Mouse (Mus musculus): ENCODE data around the gene Frem1. TPM values are rescaled to one million over a fixed set of nuclear protein-coding genes. Genes with fewer than 3 reads are reported as not detected.
A peak's percentile ranks its signal among the peaks of the same experiment; 100 is the strongest.

The Frem1 gene
- polyA plus RNA-seq, 1 experiment from 2014 or later = 27.9 TPM

DNA sequence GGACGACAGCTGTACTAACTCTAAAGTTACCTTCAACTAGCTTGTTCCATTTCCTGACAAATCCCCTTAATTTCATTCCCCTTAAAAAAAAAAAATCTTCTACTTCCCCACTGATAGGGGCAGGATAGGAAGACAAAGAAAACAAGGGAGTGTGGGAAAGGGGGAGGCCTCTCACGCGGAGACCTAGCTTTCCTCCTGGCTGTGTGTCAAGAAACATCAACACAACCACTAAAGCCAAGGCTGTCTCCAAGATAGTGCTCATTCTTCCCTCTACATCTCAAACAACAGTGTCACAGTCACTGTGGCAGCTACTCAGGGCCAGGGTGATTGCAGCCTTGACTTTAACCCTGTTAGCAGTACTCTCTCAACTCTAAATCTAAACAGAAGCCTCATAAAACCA is 191.6 kb downstream of the Frem1 start:
- Histone ChIP-seq H3K4me2 (replicated peaks; ENCODE audit: low read depth, low read length) (no peak overlapping the region), H3K9ac (replicated peaks; ENCODE audit: low read depth, low read length) (no peak overlapping the region), H3K9me3 (ENCODE audit: control insufficient read depth, low read depth, low read length) (no peaks in the 10 kb centered on the region), H3K36me3 (ENCODE audit: control insufficient read depth, insufficient read depth, low read length) (no peaks in the 10 kb centered on the region), H3K4me1 (ENCODE audit: control insufficient read depth, insufficient read depth, low read length) (no peaks in the 10 kb centered on the region), H3K27ac (ENCODE audit: low read length) (no peak overlapping the region), H3K4me3 (ENCODE audit: low read depth, low read length) (no peak overlapping the region), H3K27me3 (ENCODE audit: control insufficient read depth, insufficient read depth, low read length) (no peaks in the 10 kb centered on the region)
- 51% methylated on average over 3 of the region's 3 CpGs for WGBS
- no peak for ATAC-seq (ENCODE audit: insufficient number of reproducible peaks, insufficient read depth, low FRiP score, low read depth)

DNA sequence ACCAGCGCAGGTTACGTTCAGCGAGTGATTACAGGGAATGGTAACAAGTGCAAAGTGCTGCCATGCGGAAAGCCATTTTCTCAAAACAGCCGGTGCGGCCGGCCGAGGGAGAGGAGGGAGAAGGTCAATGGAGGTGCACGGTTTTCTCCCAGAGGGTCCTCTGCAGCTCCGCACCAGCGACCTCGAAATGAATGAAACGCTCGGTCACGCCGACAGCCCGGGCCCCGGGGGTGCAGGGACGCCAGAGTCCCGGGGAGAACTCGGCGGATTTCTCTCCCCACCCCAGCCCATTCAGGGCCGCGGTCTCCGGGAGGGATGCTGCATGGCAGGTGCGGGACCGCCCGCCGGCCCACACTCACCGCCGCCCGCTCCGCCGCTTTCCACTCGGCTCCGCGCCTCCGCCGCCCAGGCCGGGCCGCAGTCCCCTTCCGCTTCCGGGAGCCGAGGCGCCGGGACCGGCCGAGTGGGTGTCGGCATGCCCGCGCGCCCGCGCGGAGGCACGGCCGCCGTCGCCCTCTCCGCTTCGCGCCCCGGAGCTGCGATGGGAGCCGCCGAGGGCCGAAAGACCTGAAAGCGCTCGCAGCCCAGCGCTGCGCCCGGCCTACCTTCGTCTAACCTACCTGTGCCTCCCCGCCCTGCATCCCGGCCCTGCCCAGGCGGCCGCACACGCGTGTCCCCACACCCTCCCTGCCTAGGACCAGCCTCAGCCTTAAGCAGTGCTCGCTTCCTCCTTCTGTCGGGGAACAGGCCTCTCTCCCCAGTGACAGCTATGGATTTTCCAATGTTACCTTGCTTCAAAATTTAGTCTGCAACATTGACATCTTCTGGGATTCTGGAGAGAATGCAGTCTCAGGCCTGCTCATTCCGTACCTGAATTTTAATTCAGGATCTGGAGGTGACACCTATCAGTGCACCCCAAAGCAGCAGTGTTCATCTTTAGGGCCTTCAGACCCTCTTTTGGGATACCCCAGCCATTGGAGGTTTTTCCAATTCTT is 192.7 kb downstream of the Frem1 start, which contains the start of gene Zdhhc21:
Gene Zdhhc21, minus strand, starts transcription at position 828 of the 995 bp plus-strand sequence.
- Histone ChIP-seq H3K9ac (replicated peaks; ENCODE audit: low read depth, low read length) (peak within 1 kb of the TSS; percentile 78), H3K4me1 (ENCODE audit: control insufficient read depth, insufficient read depth, low read length) (no peaks in the 10 kb centered on the region), H3K27ac (ENCODE audit: low read length) (peak within 1 kb of the TSS; percentile 71; the same call in 1 of the 2 replicates), H3K9me3 (ENCODE audit: control insufficient read depth, low read depth, low read length) (no peaks in the 10 kb centered on the region), H3K27me3 (ENCODE audit: control insufficient read depth, insufficient read depth, low read length) (no peaks in the 10 kb centered on the region), H3K4me2 (replicated peaks; ENCODE audit: low read depth, low read length) (peak within 1 kb of the TSS; percentile 67), H3K4me3 (ENCODE audit: low read depth, low read length) (peak within 1 kb of the TSS; percentile 84), H3K36me3 (ENCODE audit: control insufficient read depth, insufficient read depth, low read length) (no peaks in the 10 kb centered on the region)
- under 1% methylated on average over 75 of the region's 82 CpGs for WGBS
- peak; percentile 93 for ATAC-seq (ENCODE audit: insufficient number of reproducible peaks, insufficient read depth, low FRiP score, low read depth)

DNA sequence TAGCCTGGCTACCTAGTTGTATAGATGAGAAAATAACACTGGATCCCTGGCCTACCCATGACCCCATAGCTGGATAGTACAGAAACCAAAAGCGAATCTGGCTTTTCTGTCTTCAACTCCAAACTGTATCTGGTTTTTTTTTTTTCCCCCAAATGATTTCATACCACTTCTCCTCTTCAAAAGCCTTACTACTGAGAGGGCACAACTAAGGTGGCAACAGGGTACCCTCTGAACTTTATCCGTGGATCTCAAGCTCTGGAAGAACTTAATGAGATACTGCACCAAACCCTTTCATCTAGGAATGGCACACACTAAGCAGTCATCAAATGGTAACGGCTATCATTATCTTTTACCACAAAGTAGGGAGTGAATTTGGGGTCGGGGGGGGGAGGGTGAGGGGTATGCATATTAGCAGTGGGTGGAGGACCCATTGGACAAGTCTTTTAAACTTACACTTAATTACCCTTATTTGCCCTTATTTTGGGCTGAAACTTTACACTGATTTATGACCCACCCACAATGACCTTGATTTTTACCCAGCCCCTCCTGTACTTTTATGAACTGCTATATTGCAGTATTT is 193.6 kb downstream of the Frem1 start:
- 31% methylated on average over 4 of the region's 4 CpGs for WGBS
- Histone ChIP-seq H3K27me3 (ENCODE audit: control insufficient read depth, insufficient read depth, low read length) (no peaks in the 10 kb centered on the region), H3K27ac (ENCODE audit: low read length) (no peak overlapping the region; the same call in 1 of the 2 replicates), H3K9me3 (ENCODE audit: control insufficient read depth, low read depth, low read length) (no peaks in the 10 kb centered on the region), H3K4me2 (replicated peaks; ENCODE audit: low read depth, low read length) (peak overlapping the region; percentile 67), H3K9ac (replicated peaks; ENCODE audit: low read depth, low read length) (peak overlapping the region; percentile 78; the same call in 1 of the 2 replicates), H3K36me3 (ENCODE audit: control insufficient read depth, insufficient read depth, low read length) (no peaks in the 10 kb centered on the region), H3K4me3 (ENCODE audit: low read depth, low read length) (peak overlapping the region; percentile 84), H3K4me1 (ENCODE audit: control insufficient read depth, insufficient read depth, low read length) (no peaks in the 10 kb centered on the region)
- ATAC-seq (ENCODE audit: insufficient number of reproducible peaks, insufficient read depth, low FRiP score, low read depth) = no peak

DNA sequence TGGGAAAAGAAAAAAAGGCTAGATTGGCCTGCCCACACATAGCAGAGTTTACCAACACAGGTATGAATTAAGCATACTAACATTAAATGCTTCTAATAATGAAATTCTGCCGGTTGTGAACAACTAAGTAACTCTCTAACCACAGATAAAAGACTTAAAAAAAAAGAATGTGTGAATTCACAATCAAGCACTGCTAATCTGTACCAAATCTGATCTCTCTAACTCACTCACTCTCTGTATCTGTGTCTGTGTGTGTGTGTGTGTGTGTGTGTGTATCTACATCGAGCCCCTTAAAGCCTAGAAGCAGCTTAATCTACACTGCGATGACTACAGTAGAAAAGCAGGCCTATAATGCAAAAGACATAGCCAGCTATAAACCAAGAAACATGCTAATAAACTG is 195.2 kb downstream of the Frem1 start:
- H3K4me2 ChIP-seq (replicated peaks; ENCODE audit: low read depth, low read length) = no peak overlapping the region

GRCm38 (mm10) chr4:82853809-82854208 is 198.3 kb downstream of the Frem1 start:
- H3K4me1 ChIP-seq (ENCODE audit: control insufficient read depth, insufficient read depth, low read length) = 0 out of 2 replicates have a peak, but pooled peaks cover 2% of the 10 kb centered on the region
- 85% methylated on average over 2 of the region's 2 CpGs for WGBS
- no peak overlapping the region for H3K27ac ChIP-seq (ENCODE audit: low read length)
- H3K4me3 ChIP-seq (ENCODE audit: low read depth, low read length) = no peak overlapping the region
- H3K9me3 ChIP-seq (ENCODE audit: control insufficient read depth, low read depth, low read length) = no peaks in the 10 kb centered on the region
- H3K9ac ChIP-seq (replicated peaks; ENCODE audit: low read depth, low read length) = no peak overlapping the region
- no peak for ATAC-seq (ENCODE audit: insufficient number of reproducible peaks, insufficient read depth, low FRiP score, low read depth)
- no peak overlapping the region for H3K4me2 ChIP-seq (replicated peaks; ENCODE audit: low read depth, low read length)
- H3K36me3 ChIP-seq (ENCODE audit: control insufficient read depth, insufficient read depth, low read length) = no peaks in the 10 kb centered on the region
- no peaks in the 10 kb centered on the region for H3K27me3 ChIP-seq (ENCODE audit: control insufficient read depth, insufficient read depth, low read length)

More for the DNA sequence above, 195.2 kb downstream of the Frem1 start:
- Histone ChIP-seq H3K4me1 (ENCODE audit: control insufficient read depth, insufficient read depth, low read length) (no peaks in the 10 kb centered on the region), H3K27ac (ENCODE audit: low read length) (no peak overlapping the region), H3K9ac (replicated peaks; ENCODE audit: low read depth, low read length) (no peak overlapping the region), H3K27me3 (ENCODE audit: control insufficient read depth, insufficient read depth, low read length) (no peaks in the 10 kb centered on the region), H3K9me3 (ENCODE audit: control insufficient read depth, low read depth, low read length) (no peaks in the 10 kb centered on the region), H3K36me3 (ENCODE audit: control insufficient read depth, insufficient read depth, low read length) (no peaks in the 10 kb centered on the region), H3K4me3 (ENCODE audit: low read depth, low read length) (no peak overlapping the region)
- no peak for ATAC-seq (ENCODE audit: insufficient number of reproducible peaks, insufficient read depth, low FRiP score, low read depth)
- WGBS = 91% methylated on average over 3 of the region's 3 CpGs

DNA sequence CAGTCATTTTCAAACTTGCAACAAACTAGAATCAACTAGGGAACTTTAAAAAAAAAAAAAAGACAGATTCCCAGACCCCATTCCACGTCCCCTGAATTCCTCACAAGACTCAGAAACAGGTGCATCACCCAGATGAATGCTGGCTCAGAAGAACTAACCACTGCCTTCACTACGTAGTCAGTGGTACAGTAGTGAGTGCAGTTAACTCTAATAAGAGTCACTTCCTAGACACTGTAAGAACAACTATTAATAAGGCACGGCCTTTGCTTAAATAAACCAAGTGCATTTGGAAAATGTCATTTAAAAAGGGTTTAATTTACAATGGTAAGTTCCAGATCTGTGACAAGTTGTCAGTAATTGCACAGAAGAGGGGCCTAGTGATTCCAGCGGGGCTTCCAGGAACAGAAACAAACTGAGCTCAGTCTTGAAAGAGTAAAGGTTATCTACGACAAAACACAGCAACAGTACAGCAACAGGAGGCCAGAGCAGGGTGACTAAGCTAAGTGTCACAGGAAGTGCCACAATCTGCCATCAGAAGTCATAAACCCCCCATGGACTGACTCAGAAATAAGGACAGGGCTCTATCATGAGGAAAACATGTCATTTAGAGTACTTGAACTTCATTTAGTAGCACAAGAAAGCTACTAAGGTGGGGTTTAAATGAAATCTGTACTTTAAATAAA is 203.4 kb downstream of the Frem1 start:
- no peak overlapping the region for H3K27ac ChIP-seq (ENCODE audit: low read length)
- H3K4me1 ChIP-seq (ENCODE audit: control insufficient read depth, insufficient read depth, low read length) = 0 out of 2 replicates have a peak, but pooled peaks cover 4% of the 10 kb centered on the region
- H3K36me3 ChIP-seq (ENCODE audit: control insufficient read depth, insufficient read depth, low read length) = peaks cover 3% of the 10 kb centered on the region; the same call in 1 of the 2 replicates
- no peak overlapping the region for H3K9ac ChIP-seq (replicated peaks; ENCODE audit: low read depth, low read length)
- no peaks in the 10 kb centered on the region for H3K27me3 ChIP-seq (ENCODE audit: control insufficient read depth, insufficient read depth, low read length)
- 46% methylated on average over 5 of the region's 5 CpGs for WGBS
- H3K4me3 ChIP-seq (ENCODE audit: low read depth, low read length) = no peak overlapping the region
- H3K4me2 ChIP-seq (replicated peaks; ENCODE audit: low read depth, low read length) = no peak overlapping the region
- H3K9me3 ChIP-seq (ENCODE audit: control insufficient read depth, low read depth, low read length) = no peaks in the 10 kb centered on the region
- ATAC-seq (ENCODE audit: insufficient number of reproducible peaks, insufficient read depth, low FRiP score, low read depth) = no peak

Other genes with a start within 250 kb of the Frem1 start
- 20.2 and 20.8 TPM in 2 replicates for gene Zdhhc21, start 192.4 kb downstream of the Frem1 start, polyA plus RNA-seq (2014; fragmentation: Nextera tagmentation; extraction: Ambion mirVana)
- 0.20 TPM in 1 of 2 replicates, not detected in the other for gene Cer1, start 167.2 kb downstream of the Frem1 start, polyA plus RNA-seq (2014; fragmentation: Nextera tagmentation; extraction: Ambion mirVana)